Mouse (Mus musculus) G1E (cell line): ENCODE measurements around the gene Rhpn2.

ENCODE experiments used
- CTCF ChIP-seq: IDR thresholded peaks from 2 replicates; pipeline ENCODE4 v1.5.1; 2012; ENCODE audit warnings: low read depth, low read length, inconsistent platforms, mixed read lengths
- GATA1 ChIP-seq: IDR thresholded peaks from 2 replicates; pipeline ENCODE4 v1.6.1; 2012; ENCODE audit warnings: borderline replicate concordance, low read length, inconsistent platforms, mixed read lengths
- GATA2 ChIP-seq: IDR thresholded peaks from 2 replicates; pipeline ENCODE4 v1.6.1; 2012; ENCODE audit warnings: low read depth, low read length, inconsistent platforms, borderline replicate concordance
- POLR2AphosphoS5 ChIP-seq: IDR thresholded peaks from 2 replicates; pipeline ENCODE4 v1.6.1; 2012; ENCODE audit warnings: low read depth, low read length, inconsistent platforms; ENCODE audit not compliant: insufficient replicate concordance
- TAL1 ChIP-seq: conservative IDR thresholded peaks from 2 replicates; pipeline ENCODE4 v1.6.1; 2012; ENCODE audit warnings: low read depth, low read length, inconsistent platforms, mixed read lengths

DNA sequence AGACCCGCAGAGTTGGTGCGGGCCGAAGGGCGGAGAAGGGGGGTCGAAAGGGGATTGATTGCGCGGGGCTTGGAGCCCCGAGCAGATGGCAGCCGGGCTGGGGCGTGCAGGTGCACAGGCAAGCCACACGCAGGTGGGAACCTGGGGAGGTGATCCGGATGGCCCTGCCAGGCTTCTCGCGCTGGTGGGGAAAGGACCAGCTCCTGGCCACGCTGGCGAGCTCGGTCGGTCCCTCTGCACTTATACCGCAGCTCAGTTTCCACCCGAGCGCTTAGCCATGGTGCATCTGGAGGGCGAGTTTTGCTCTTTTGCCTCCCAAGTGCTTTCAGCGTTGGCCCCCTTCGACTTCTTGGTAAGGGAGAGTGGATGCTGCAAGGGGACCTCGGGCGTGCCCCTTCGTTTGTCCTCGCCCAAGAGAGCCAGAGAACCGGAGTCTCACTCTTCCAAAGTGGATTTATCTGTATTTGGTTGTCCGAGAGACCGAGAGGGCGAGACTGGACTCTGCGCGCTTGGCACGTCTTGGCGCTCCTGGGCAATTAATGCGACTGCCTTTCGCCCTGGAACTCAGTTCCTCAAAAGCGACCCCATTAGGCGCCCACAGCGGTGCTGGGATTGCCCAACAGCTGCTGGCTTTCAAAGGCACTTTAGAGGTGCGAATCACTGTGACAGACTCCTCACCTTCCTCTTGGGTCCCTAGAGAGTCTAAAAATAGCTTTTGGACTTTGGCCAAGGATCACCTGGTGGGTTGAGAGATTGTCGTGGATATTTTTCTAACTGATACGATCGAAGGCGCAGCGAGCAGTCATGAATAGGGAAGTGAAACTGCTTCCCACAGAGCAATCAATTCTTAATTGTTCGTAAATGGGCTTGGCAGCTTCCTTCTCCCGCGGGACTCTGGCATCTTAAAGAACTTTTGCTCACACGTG, 820 bp downstream of the Rhpn2 start:
- no peak for TF ChIP-seq CTCF
- no peak for TF ChIP-seq TAL1
- TF ChIP-seq GATA2 = no peak
- no peak for TF ChIP-seq GATA1
- no peak for TF ChIP-seq POLR2AphosphoS5
